Mouse (Mus musculus) stomach, postnatal 0 days (tissue): ENCODE measurements around the gene Galnt3. TPM values are rescaled to one million over a fixed set of nuclear protein-coding genes. Genes with fewer than 3 reads are reported as not detected.

Experiments used
- ATAC-seq: fragments of 200-750 bp; cut with Nextera tagmentation; 2 replicates; pipeline ENCODE4 v1.8.0; 2017; ENCODE audit not compliant: low FRiP score, low TSS enrichment
- DNase-seq: peaks from one replicate; pipeline ENCODE4 v3.0.0-alpha.2; 2016; ENCODE audit warnings: low spot score
- H3K27ac ChIP-seq: fragments of 300-500 bp; sonication (generic); replicated peaks from 2 replicates; pipeline ENCODE4 v1.5.1; 2014; ENCODE audit warnings: mild to moderate bottlenecking, control low read depth
- H3K27me3 ChIP-seq: fragments of 300-500 bp; sonication (generic); 2 replicates; pipeline ENCODE4 v1.6.1; 2014; ENCODE audit warnings: low read length; ENCODE audit not compliant: control insufficient read depth, insufficient read depth
- H3K36me3 ChIP-seq: fragments of 300-500 bp; sonication (generic); 2 replicates; pipeline ENCODE4 v1.6.1; 2014; ENCODE audit warnings: low read length, mixed read lengths; ENCODE audit not compliant: control insufficient read depth, insufficient read depth
- H3K4me1 ChIP-seq: fragments of 300-500 bp; sonication (generic); replicated peaks from 2 replicates; pipeline ENCODE4 v1.6.1; 2014; ENCODE audit warnings: antibody characterized with exemption; ENCODE audit not compliant: control insufficient read depth, insufficient read depth
- H3K4me2 ChIP-seq: fragments of 300-500 bp; sonication (generic); replicated peaks from 2 replicates; pipeline ENCODE4 v1.6.1; 2014; ENCODE audit warnings: low read depth, mild to moderate bottlenecking, control low read depth, moderate library complexity
- H3K4me3 ChIP-seq: fragments of 300-500 bp; sonication (generic); 2 replicates; pipeline ENCODE4 v1.5.1; 2014; ENCODE audit warnings: low read depth, low read length, control low read depth
- H3K9ac ChIP-seq: fragments of 300-500 bp; sonication (generic); 2 replicates; pipeline ENCODE4 v1.6.1; 2014; ENCODE audit warnings: mild to moderate bottlenecking, low read length, control low read depth, mixed read lengths
- H3K9me3 ChIP-seq: fragments of 300-500 bp; sonication (generic); 2 replicates; pipeline ENCODE4 v1.6.1; 2016; ENCODE audit warnings: low read length; ENCODE audit not compliant: control insufficient read depth
- CTCF ChIP-seq: IDR thresholded peaks from 2 replicates; pipeline ENCODE4 v1.5.1; 2016; ENCODE audit warnings: antibody characterized with exemption, low read depth, mild to moderate bottlenecking, moderate library complexity
- EP300 ChIP-seq: optimal IDR thresholded peaks from 2 replicates; pipeline ENCODE3; 2016; ENCODE audit warnings: antibody characterized with exemption
- WGBS: fragments of 180-500 bp; shearing (Covaris S2); extraction: QIAGEN DNeasy Blood & Tissue Kit; methylation state at CpG from one replicate; pipeline ENCODE4 v1.1.7; 2014; 5-methylcytosine and 5-hydroxymethylcytosine counted together
- polyA plus RNA-seq: library from polyadenylated mRNA; unstranded; fragments of >200 nt; fragmentation: Nextera tagmentation; extraction: Ambion mirVana; gene quantifications from 2 replicates; pipeline ENCODE4 v1.2.1, GENCODE M21; 2015

The Galnt3 gene
- polyA plus RNA-seq, 1 experiment from 2014 or later, result 11.3 TPM

DNA sequence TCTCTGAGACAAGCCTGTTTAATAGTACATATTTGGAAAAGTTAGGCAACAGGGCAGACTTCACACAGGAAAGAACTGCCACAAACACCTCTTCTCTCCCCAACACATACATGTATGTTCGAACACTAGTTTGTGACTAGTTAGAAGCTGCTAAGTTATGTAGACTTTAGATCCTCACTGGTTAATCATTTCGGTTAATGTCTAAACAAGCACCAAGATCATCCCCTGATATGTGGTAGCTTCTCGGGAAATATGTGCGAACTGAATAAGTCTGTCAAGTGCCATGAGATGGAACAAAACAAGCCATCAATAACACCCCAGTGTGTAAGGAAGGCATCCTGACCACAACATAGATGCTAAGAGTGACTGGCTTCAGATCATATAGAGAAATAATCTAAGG is 2.1 kb upstream of the Galnt3 start:
- whole genome bisulfite sequencing, result 89% methylated on average over 4 of the region's 4 CpGs
- H3K4me2 ChIP-seq, result no peak overlapping the region
- no peaks in the 10 kb centered on the region for H3K36me3 ChIP-seq
- no peaks in the 10 kb centered on the region for H3K9me3 ChIP-seq
- no peak for TF ChIP-seq CTCF
- TF ChIP-seq EP300, result no peak
- no peaks in the 10 kb centered on the region for H3K27me3 ChIP-seq
- no peak overlapping the region for H3K9ac ChIP-seq
- ATAC-seq (no peak), DNase-seq (no peak)
- H3K4me3 ChIP-seq, result no peak overlapping the region
- no peaks in the 10 kb centered on the region for H3K4me1 ChIP-seq
- H3K27ac ChIP-seq, result no peak overlapping the region

- peak overlapping the region; percentile 73 for H3K9ac ChIP-seq
- no peaks in the 10 kb centered on the region for H3K27me3 ChIP-seq
- TF ChIP-seq CTCF (no peak), EP300 (no peak)
- peak overlapping the region; percentile 99 for H3K4me2 ChIP-seq
- peak; percentile 73 for ATAC-seq
- peak; percentile 57 for DNase-seq
- peak overlapping the region; percentile 61 for H3K27ac ChIP-seq
- H3K36me3 ChIP-seq, result no peaks in the 10 kb centered on the region
- peak overlapping the region; percentile 78 for H3K4me3 ChIP-seq
- under 1% methylated on average over 45 of the region's 57 CpGs for WGBS
- H3K9me3 ChIP-seq, result no peaks in the 10 kb centered on the region
- no peaks in the 10 kb centered on the region for H3K4me1 ChIP-seq
Measured at GRCm38 (mm10) chr2:66123756-66124589, 821 bp downstream of the Galnt3 start.

DNA sequence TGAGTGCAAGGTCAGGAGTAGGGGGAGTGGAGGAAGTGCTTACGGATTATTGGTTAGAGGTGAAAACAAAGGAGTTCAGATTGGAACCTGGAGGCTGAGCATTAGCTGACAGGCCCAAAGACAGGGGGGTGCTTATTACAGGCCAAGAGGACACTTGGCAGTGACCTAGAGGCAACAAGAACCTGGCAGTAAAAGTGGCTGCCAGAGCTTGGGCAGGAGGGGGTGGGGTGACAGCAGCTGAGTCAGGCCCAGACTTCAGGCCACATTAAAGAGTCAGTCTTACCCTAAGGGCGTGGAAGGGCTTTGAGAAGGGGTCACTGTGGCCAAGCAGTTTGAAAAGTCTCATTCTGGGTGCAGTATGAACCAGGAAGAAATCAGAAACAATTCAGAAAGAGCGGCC is 7.1 kb downstream of the Galnt3 start:
- no peak overlapping the region for H3K27ac ChIP-seq
- WGBS, result 78% methylated on average over 3 of the region's 3 CpGs
- no peak for TF ChIP-seq CTCF
- no peak for TF ChIP-seq EP300
- no peaks in the 10 kb centered on the region for H3K9me3 ChIP-seq
- H3K9ac ChIP-seq, result no peak overlapping the region
- no peaks in the 10 kb centered on the region for H3K27me3 ChIP-seq
- no peaks in the 10 kb centered on the region for H3K4me1 ChIP-seq
- H3K4me2 ChIP-seq, result no peak overlapping the region
- no peaks in the 10 kb centered on the region for H3K36me3 ChIP-seq
- DNase-seq (no peak), ATAC-seq (no peak)
- H3K4me3 ChIP-seq, result no peak overlapping the region

GRCm38 (mm10) chr2:66107864-66108514 is 16.8 kb downstream of the Galnt3 start:
- no peak overlapping the region for H3K9ac ChIP-seq
- no peak overlapping the region for H3K4me2 ChIP-seq
- no peak overlapping the region for H3K4me3 ChIP-seq
- no peaks in the 10 kb centered on the region for H3K27me3 ChIP-seq
- TF ChIP-seq EP300, result no peak
- WGBS, result 96% methylated on average over 9 of the region's 9 CpGs
- DNase-seq (no peak), ATAC-seq (no peak)
- H3K36me3 ChIP-seq, result no peaks in the 10 kb centered on the region
- no peak overlapping the region for H3K27ac ChIP-seq
- H3K9me3 ChIP-seq, result no peaks in the 10 kb centered on the region
- no peaks in the 10 kb centered on the region for H3K4me1 ChIP-seq

GRCm38 (mm10) chr2:66103740-66104436 is 20.9 kb downstream of the Galnt3 start:
- Histone ChIP-seq H3K4me1 (no peaks in the 10 kb centered on the region), H3K27ac (no peak overlapping the region), H3K27me3 (no peaks in the 10 kb centered on the region), H3K9me3 (no peaks in the 10 kb centered on the region), H3K36me3 (no peaks in the 10 kb centered on the region), H3K4me2 (no peak overlapping the region), H3K9ac (no peak overlapping the region), H3K4me3 (no peak overlapping the region)
- no peak for TF ChIP-seq EP300
- TF ChIP-seq CTCF, result no peak
- WGBS, result 42% methylated on average over 10 of the region's 10 CpGs
- ATAC-seq (no peak), DNase-seq (no peak)
